Mouse (Mus musculus): ENCODE results near the gene 1700018B08Rik.

DNA sequence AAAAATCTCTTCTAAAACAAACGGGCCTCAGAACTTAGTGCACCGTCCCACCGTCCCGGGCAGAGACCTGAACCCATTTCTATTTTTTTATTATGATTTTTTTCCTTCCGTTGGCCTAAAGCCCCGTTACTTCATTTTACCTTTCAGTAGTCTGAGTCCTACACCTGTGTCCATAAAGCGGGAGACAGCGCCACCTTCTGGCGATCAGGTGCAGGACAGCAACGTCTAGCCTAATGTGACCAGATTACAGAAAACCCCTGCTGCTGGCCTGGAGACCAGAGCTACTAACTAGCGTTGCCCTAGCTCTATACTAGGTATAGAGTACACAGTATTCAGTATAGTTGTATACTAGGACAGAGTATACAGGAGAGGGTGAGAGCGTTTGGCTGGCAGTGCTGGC is 30.7 kb downstream of the 1700018B08Rik start:
- TF ChIP-seq POLR2A (IDR thresholded peaks at IDR 0.05; ENCODE audit: borderline replicate concordance, extremely low read depth, low read depth, low read length) (no peak), CTCF (IDR thresholded peaks at IDR 0.05; ENCODE audit: insufficient read depth, low read length) (peak; percentile 96)

Measured in lung, adult 2 months (tissue).